Mouse (Mus musculus): ENCODE results near the gene Tpbgl. TPM values are rescaled to one million over a fixed set of nuclear protein-coding genes. Genes with fewer than 3 reads are reported as not detected.

Tpbgl gene
- polyA plus RNA-seq, 1 experiment from 2014 or later: 3.8 TPM

DNA sequence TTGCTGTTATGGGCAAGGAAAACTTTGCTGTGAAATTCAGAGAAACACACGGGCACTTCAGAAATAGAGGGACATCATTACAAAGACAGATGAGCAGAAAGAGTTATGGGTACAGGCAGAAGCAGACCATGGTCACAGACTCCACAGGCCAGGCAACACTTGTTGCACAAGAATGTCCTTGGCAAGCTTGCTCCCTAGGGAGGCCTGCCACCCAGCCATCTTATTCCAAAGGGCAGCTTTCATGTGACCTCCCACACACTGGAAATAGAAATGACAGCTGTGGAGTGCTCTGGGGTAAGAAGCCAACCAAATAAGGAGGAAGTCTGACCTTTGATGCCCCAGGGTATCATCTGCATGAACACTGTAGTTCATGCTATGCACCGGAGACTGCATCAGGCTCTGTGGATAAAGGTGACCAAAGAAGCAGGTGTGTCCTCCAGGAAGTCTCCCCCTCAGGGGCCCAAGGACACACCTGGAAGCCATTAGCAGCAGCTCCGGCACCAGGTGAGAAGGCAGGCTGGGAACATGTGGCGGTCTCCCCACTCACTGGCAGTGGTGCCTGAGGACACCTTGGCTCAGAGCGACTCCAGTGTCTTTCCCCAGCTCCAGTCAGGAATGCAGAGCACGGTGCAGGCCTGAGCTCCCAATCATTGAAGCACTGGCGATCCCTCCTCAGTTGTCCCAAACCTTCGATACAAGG is 7.2 kb upstream of the Tpbgl start:
- no peaks in the 10 kb centered on the region for H3K9me3 ChIP-seq
- WGBS: 79% methylated on average over 8 of the region's 8 CpGs
- no peak overlapping the region for H3K27ac ChIP-seq (replicated peaks)
- H3K36me3 ChIP-seq: no peaks in the 10 kb centered on the region
- H3K27me3 ChIP-seq: peaks cover 11% of the 10 kb centered on the region; the same call in 1 of the 2 replicates
- H3K4me2 ChIP-seq: no peak overlapping the region
- no peak overlapping the region for H3K9ac ChIP-seq
- ATAC-seq (ENCODE audit: low read depth): no peak
- H3K4me1 ChIP-seq (replicated peaks): no peaks in the 10 kb centered on the region
- H3K4me3 ChIP-seq: no peak overlapping the region

DNA sequence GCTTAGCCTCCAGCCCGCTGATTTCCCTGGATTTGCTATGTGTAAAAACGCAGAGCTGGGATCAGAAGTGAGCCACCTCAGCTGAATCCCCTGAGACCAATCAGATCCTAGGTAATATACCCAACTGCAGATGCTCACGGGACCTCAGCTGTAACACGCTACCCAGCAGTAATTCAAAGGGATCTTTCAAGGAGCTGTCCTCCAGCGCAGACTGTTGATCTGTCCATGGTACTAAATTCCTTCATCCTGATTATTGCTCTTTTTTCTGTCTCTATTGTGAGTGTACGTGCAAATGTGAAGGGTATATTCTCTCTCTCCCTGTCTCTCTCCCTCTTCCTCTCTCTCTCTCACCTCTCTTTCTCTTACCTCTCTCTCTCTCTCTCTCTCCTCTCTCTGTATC is 5.4 kb upstream of the Tpbgl start:
- 12% methylated on average over 6 of the region's 6 CpGs for WGBS
- Histone ChIP-seq H3K9me3 (no peaks in the 10 kb centered on the region), H3K27me3 (peaks cover 29% of the 10 kb centered on the region), H3K4me1 (replicated peaks) (peaks cover 4% of the 10 kb centered on the region; the same call in 1 of the 2 replicates), H3K36me3 (no peaks in the 10 kb centered on the region), H3K27ac (replicated peaks) (no peak overlapping the region), H3K9ac (no peak overlapping the region), H3K4me3 (no peak overlapping the region), H3K4me2 (no peak overlapping the region)
- no peak for ATAC-seq (ENCODE audit: low read depth)

DNA sequence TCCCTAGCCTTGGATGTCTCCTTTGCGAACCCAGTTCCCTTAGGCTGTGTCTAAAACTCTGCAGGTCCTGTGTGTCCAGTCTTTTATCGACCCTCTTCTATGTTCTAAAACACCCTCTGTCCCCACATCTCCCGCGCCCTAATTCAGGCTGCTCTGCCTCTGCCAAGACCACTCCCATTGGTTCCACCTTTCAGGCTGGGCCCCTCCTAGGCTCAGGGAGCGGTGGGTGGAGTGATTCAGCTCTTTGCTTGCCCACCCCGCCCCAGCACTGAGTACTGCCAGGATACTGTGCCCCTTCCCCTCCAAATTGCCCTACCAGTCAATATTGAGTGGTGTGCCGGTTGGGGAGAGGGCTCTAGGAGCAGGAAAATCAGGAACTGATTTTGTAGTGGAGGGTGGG is 463 bp upstream of the Tpbgl start:
- H3K9me3 ChIP-seq: no peaks in the 10 kb centered on the region
- H3K36me3 ChIP-seq: no peaks in the 10 kb centered on the region
- H3K4me2 ChIP-seq: peak overlapping the region; percentile 91
- no peak overlapping the region for H3K9ac ChIP-seq
- H3K27me3 ChIP-seq: peaks cover 63% of the 10 kb centered on the region
- 2% methylated on average over 7 of the region's 7 CpGs for WGBS
- H3K4me1 ChIP-seq (replicated peaks): peaks cover 23% of the 10 kb centered on the region
- peak overlapping the region; percentile 50; the same call in 1 of the 2 replicates for H3K4me3 ChIP-seq
- ATAC-seq (ENCODE audit: low read depth): no peak
- H3K27ac ChIP-seq (replicated peaks): no peak overlapping the region

DNA sequence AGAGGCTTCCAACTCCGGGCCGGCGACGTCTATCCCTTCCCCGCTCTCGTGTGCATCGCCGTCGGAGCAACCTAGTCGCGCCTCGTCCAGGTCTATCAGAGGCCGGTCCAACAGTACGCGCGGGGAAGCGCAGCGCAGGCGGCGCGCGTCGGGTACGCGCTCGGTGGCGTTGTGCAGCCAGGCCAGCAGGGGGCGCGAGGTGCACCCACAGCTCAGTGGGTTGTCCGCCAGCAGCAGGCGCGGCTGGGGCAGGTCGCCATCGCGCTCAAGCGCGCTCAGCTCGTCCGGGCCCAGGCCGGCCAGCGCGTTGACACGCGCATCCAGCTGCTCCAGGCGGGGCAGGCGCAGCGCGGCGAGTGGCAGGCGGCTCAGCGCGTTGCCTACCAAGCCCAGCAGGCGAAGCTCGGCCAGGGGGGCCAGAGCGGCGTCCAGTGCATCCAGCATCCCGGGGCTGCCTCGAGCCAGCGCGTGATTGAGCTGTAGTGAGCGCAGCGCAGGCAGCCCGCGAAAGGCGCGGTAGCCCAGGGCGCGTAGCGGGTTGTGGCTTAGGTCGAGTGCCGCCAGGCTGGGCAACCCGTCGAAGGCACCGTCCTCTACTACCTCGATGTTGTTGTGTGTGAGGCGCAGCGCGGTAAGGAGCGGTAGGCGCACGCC is 1.1 kb downstream of the Tpbgl start:
- peak overlapping the region; percentile 50 for H3K4me3 ChIP-seq
- no peaks in the 10 kb centered on the region for H3K9me3 ChIP-seq
- H3K27ac ChIP-seq (replicated peaks): peak overlapping the region; percentile 67; the same call in 1 of the 2 replicates
- peaks cover 73% of the 10 kb centered on the region for H3K27me3 ChIP-seq
- peak; percentile 90 for ATAC-seq (ENCODE audit: low read depth)
- WGBS: under 1% methylated on average over 78 of the region's 81 CpGs
- H3K4me2 ChIP-seq: peak overlapping the region; percentile 91
- peaks cover 23% of the 10 kb centered on the region for H3K4me1 ChIP-seq (replicated peaks)
- peak overlapping the region; percentile 76 for H3K9ac ChIP-seq
- H3K36me3 ChIP-seq: no peaks in the 10 kb centered on the region

DNA sequence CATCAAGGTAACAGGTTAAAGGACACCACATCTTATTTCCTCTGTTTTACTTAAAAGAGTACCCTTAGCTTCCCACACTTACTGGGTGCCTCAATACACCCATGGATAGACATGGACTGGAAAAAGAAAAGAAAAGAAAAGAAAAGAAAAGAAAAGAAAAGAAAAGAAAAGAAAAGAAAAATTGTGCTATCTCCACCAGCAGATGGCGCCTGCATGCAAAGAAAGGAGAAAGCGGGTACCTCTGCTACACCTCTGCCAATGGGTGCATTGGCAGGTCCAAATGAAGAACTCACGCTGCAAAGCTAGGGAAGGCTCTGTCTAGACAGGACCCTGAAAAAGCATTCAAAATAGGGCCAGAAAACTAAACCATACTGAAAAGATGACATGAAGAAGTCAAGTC is 8.0 kb downstream of the Tpbgl start:
- 6% methylated on average over 3 of the region's 3 CpGs for WGBS
- H3K27ac ChIP-seq (replicated peaks): no peak overlapping the region

DNA sequence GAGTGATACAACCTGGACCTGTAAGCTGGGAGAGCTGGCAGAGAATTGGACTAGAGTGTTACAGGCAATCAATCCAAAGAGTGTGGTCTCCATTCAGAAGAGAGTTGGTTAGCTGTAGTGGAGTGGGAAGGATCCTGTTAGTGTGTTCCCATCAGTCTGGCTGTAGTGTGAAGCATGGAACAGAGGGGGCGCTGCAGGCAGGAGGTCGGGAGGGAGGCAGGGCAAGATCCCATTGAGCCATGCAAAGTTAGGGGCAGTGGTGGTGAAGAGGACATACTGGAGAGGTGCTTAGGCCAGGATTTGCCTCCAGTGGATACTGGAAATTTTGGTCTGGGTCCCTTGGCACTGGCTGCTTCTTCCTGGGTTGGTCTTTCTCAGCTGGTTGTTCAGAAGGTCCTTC is 8.6 kb downstream of the Tpbgl start:
- Histone ChIP-seq H3K27me3 (peaks cover 16% of the 10 kb centered on the region), H3K4me1 (replicated peaks) (no peaks in the 10 kb centered on the region), H3K9me3 (no peaks in the 10 kb centered on the region), H3K4me2 (no peak overlapping the region), H3K27ac (replicated peaks) (no peak overlapping the region), H3K4me3 (no peak overlapping the region), H3K9ac (no peak overlapping the region), H3K36me3 (no peaks in the 10 kb centered on the region)
- no peak for ATAC-seq (ENCODE audit: low read depth)
- WGBS: 66% methylated on average over 2 of the region's 2 CpGs

More for the DNA sequence above, 8.0 kb downstream of the Tpbgl start:
- Histone ChIP-seq H3K9ac (no peak overlapping the region), H3K36me3 (no peaks in the 10 kb centered on the region), H3K27me3 (peaks cover 18% of the 10 kb centered on the region), H3K4me3 (no peak overlapping the region), H3K4me1 (replicated peaks) (no peaks in the 10 kb centered on the region), H3K4me2 (no peak overlapping the region), H3K9me3 (no peaks in the 10 kb centered on the region)
- ATAC-seq (ENCODE audit: low read depth): no peak

DNA sequence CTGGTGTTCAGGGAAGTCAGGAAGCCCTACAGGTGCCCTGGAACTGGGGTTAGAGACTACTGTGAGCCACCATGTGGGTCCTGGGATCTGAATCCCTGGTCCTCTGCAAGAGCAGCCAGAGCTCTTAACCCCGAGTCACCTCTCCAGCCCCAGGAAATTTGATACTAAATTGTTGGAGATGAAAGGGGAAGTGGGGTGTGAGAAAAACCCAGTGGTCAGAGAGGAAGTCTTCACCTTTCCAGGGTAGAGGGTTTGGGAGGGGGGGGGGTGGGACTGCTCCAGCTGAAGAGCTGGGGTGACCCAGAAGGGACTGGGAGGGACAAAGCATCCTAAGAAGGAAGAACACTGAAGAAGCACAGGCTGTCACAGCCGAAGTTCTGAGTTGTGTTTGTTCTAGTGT is 19.3 kb downstream of the Tpbgl start:
- ATAC-seq (ENCODE audit: low read depth): no peak
- Histone ChIP-seq H3K4me2 (no peak overlapping the region), H3K4me1 (replicated peaks) (no peaks in the 10 kb centered on the region), H3K4me3 (no peak overlapping the region), H3K36me3 (peaks cover 43% of the 10 kb centered on the region), H3K27me3 (no peaks in the 10 kb centered on the region), H3K9me3 (no peaks in the 10 kb centered on the region), H3K9ac (no peak overlapping the region), H3K27ac (replicated peaks) (no peak overlapping the region)
- 76% methylated on average over 2 of the region's 2 CpGs for WGBS

DNA sequence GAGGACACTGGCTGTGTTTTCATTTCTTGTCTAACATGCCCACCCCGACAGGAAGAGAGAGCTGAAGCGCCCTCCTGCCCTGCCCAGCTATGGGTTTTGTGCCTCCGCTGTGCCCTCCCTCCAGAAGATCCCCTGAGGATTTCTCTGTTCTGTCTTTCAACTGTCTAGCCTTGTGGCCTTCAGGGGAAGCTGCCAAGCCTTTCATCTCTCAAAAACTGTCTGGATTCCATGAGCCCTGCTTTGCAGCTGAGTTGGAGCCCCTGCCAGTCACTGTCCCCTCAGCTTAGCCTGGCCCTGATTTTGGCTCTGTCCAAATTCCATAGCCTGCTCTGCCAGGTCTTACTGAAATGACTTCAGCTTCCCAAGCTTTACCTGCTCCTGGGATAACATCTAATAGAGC is 20.1 kb downstream of the Tpbgl start:
- 74% methylated on average over 3 of the region's 3 CpGs for WGBS
- H3K27ac ChIP-seq (replicated peaks): no peak overlapping the region
- no peak overlapping the region for H3K4me2 ChIP-seq
- H3K9ac ChIP-seq: no peak overlapping the region
- no peaks in the 10 kb centered on the region for H3K9me3 ChIP-seq
- peaks cover 51% of the 10 kb centered on the region for H3K36me3 ChIP-seq
- ATAC-seq (ENCODE audit: low read depth): no peak
- H3K4me3 ChIP-seq: no peak overlapping the region
- H3K4me1 ChIP-seq (replicated peaks): no peaks in the 10 kb centered on the region
- no peaks in the 10 kb centered on the region for H3K27me3 ChIP-seq

DNA sequence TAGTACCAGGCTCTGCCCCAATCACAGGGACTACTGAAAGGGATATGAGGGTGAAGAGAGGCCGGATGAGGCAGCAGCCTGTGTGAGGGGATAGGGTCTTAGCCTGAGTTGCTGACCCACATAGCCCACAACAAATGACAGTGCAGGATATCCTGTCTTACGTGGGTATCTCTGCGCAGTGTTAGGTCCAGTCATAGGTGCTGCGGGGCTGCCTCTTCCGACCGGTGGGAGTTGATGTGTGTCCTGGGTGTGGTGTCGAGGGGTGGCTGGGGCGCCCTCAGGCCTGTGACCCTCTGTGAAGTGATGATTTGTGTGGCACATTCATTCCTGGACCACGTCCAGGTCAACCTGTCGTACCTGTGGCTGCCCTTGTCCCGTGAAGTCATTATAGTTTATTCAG is 20.6 kb downstream of the Tpbgl start:
- Histone ChIP-seq H3K4me3 (no peak overlapping the region), H3K27me3 (no peaks in the 10 kb centered on the region), H3K4me2 (no peak overlapping the region), H3K27ac (replicated peaks) (no peak overlapping the region), H3K9ac (no peak overlapping the region), H3K9me3 (no peaks in the 10 kb centered on the region), H3K36me3 (peaks cover 56% of the 10 kb centered on the region), H3K4me1 (replicated peaks) (no peaks in the 10 kb centered on the region)
- 88% methylated on average over 11 of the region's 11 CpGs for whole genome bisulfite sequencing
- no peak for ATAC-seq (ENCODE audit: low read depth)

DNA sequence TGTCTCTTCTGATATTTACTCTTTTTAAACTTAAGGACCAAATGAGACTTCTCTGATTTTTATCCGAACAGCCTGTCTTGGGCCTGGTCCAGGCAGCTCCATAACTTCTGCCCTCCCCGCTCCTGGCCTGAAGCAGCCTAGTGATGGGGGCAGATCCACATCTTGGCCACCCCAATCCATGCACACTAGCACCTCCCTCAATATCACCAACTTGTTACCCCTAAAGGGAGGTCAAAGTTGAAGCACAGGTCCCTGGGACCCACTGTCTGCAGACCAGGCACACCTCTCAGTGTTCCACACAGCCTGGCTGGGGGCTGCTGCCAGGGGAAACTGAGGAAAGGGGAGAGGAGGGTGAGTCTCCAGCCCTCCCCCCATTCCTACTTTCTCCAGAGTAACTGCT is 21.8 kb downstream of the Tpbgl start:
- Histone ChIP-seq H3K9me3 (no peaks in the 10 kb centered on the region), H3K4me2 (no peak overlapping the region), H3K27ac (replicated peaks) (no peak overlapping the region), H3K36me3 (peaks cover 68% of the 10 kb centered on the region), H3K4me3 (no peak overlapping the region), H3K9ac (no peak overlapping the region), H3K4me1 (replicated peaks) (no peaks in the 10 kb centered on the region), H3K27me3 (no peaks in the 10 kb centered on the region)
- no peak for ATAC-seq (ENCODE audit: low read depth)
- WGBS: 94% methylated on average over 2 of the region's 2 CpGs

DNA sequence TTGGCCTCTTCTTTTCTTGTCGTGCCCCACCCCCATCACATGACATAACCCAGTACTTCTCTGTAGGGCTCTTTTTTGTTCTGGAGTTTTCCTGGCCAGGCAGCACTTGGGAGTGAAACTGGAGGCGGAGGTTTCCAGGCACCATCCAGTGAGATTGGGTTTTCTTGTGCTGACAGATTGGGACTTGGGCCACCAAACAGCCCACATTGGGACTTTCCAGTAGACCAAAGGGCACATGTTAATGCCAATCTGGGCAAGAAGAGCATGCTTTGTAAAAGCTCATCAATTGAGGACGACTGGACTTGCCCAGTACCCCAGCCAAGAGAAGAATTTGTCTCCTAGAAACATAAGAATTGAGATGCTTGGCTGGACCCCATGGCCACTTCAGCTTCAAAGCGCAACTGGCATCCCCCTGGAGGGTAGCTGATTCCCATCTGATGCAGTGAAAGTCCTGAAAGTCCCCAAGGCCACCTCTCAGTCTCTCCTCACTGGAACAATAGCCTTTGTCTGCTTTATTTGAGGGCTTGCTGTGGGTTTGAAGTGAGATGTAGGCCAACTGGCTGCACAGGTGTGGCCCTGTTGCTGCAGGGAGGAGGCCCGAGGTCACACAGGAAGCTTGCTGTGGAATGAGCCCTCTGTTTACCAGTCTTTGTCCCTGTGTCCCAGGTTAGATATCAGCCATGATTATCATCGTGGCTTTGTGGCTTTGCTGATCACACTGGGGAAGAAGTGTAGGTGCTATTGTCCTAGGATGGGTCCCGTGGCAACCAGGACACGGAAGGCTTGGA is 22.8 kb downstream of the Tpbgl start:
- Histone ChIP-seq H3K4me3 (no peak overlapping the region), H3K27ac (replicated peaks) (no peak overlapping the region), H3K9ac (no peak overlapping the region), H3K4me2 (no peak overlapping the region), H3K4me1 (replicated peaks) (no peaks in the 10 kb centered on the region), H3K36me3 (peaks cover 77% of the 10 kb centered on the region), H3K27me3 (no peaks in the 10 kb centered on the region), H3K9me3 (no peaks in the 10 kb centered on the region)
- no peak for ATAC-seq (ENCODE audit: low read depth)
- 88% methylated on average over 8 of the region's 8 CpGs for WGBS

DNA sequence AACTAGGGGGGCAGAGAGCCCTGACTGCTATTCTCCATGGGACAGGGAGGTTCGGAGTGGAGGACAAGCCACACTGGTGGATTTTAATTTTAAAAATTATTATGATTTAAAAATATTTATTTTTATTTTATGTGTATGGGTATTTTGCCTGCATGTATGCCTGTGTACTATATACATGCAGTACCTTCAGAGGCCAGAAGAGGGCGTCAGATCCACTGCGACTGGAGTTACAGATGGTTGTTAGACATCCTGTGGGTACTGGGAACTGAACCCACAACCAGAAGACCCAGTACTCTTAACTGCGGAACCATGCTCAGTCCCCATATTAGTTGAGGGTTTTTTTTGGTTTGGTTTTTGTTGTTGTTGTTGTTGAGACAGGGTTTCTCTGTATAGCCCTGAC is 28.2 kb downstream of the Tpbgl start:
- Histone ChIP-seq H3K9ac (no peak overlapping the region), H3K27me3 (no peaks in the 10 kb centered on the region), H3K4me3 (no peak overlapping the region), H3K9me3 (no peaks in the 10 kb centered on the region), H3K27ac (replicated peaks) (no peak overlapping the region), H3K36me3 (peaks cover 99% of the 10 kb centered on the region), H3K4me2 (no peak overlapping the region), H3K4me1 (replicated peaks) (no peaks in the 10 kb centered on the region)
- 75% methylated on average over 4 of the region's 4 CpGs for WGBS
- ATAC-seq (ENCODE audit: low read depth): no peak

All from neural tube, embryonic 13.5 days (tissue).